Mouse (Mus musculus) CH12.LX (cell line): ENCODE measurements at regions not wholly inside any gene's neighbourhood (a gene's known extent, or its start where the extent isn't known, plus 50 kb on each side); places are given as distances from the start of the nearest gene placed in this dataset.

Source experiments
- DNase-seq: peaks from one replicate; pipeline ENCODE4 v3.0.0-alpha.2; 2013; ENCODE audit errors: extremely low read depth
- H3K27ac ChIP-seq: 2 replicates; pipeline ENCODE4 v1.5.1; 2012; ENCODE audit warnings: low read depth, mild to moderate bottlenecking, control low read depth, moderate library complexity; ENCODE audit not compliant: insufficient read depth
- H3K27me3 ChIP-seq: replicated peaks from 2 replicates; pipeline ENCODE3; 2012; ENCODE audit warnings: inconsistent platforms
- H3K36me3 ChIP-seq, 2 experiments: replicated peaks in 1 of 2; 2 replicates each; pipeline versions ENCODE3 to v1.6.1; 2012; ENCODE audit warnings: inconsistent platforms in 1 of 2, low read length in 1 of 2, mild to moderate bottlenecking in 1 of 2, mixed read lengths in 1 of 2, moderate library complexity in 1 of 2; ENCODE audit not compliant: control insufficient read depth in 1 of 2, insufficient read depth in 1 of 2
- H3K4me1 ChIP-seq, 2 experiments: 2 replicates each; pipeline ENCODE4 v1.6.1; 2012; ENCODE audit warnings: inconsistent platforms in 1 of 2, moderate library complexity in 1 of 2; ENCODE audit not compliant: insufficient read depth in 2 of 2, control insufficient read depth in 1 of 2
- H3K4me2 ChIP-seq: 2 replicates; pipeline ENCODE4 v1.6.1; 2012; ENCODE audit warnings: low read depth, mild to moderate bottlenecking, control low read depth; ENCODE audit not compliant: poor library complexity, insufficient read depth, severe bottlenecking
- H3K4me3 ChIP-seq, 3 experiments: fragments of 150-350 bp in 1 of 3; sonication (generic) in 1 of 3; replicated peaks in 1 of 3; 2 replicates each; pipeline versions ENCODE3 to v1.5.1; 2011 to 2012; ENCODE audit warnings: low read depth in 2 of 3, low read length in 2 of 3, mild to moderate bottlenecking in 2 of 3, moderate library complexity in 2 of 3, control low read depth in 1 of 3, improper control_type of control experiment in 1 of 3, inconsistent platforms in 1 of 3, mixed read lengths in 1 of 3; ENCODE audit not compliant: poor library complexity in 1 of 3
- H3K79me2 ChIP-seq: replicated peaks from 2 replicates; pipeline ENCODE4 v1.6.1; 2012; ENCODE audit warnings: mild to moderate bottlenecking, moderate library complexity; ENCODE audit not compliant: control insufficient read depth, poor library complexity, insufficient read depth, severe bottlenecking; ENCODE audit errors: extremely low read depth
- H3K9ac ChIP-seq: 2 replicates; pipeline ENCODE4 v1.6.1; 2012; ENCODE audit warnings: low read depth, mild to moderate bottlenecking, control low read depth, moderate library complexity; ENCODE audit not compliant: insufficient read depth
- H3K9me3 ChIP-seq: replicated peaks from 2 replicates; pipeline ENCODE3; 2012; ENCODE audit warnings: low read length, inconsistent platforms, mixed read lengths
- BHLHE40 ChIP-seq: IDR thresholded peaks from 2 replicates; pipeline ENCODE4 v1.6.1; 2011; ENCODE audit warnings: mild to moderate bottlenecking, low read depth, low read length, improper control_type of control experiment
- CHD2 ChIP-seq: IDR thresholded peaks from 2 replicates; pipeline ENCODE4 v1.6.1; 2011; ENCODE audit warnings: low read length, improper control_type of control experiment
- CTCF ChIP-seq, 2 experiments: IDR thresholded peaks in 1 of 2; conservative IDR thresholded peaks in 1 of 2; 2 replicates each; pipeline ENCODE4 v1.5.1; 2011 to 2012; ENCODE audit warnings: low read depth in 2 of 2, low read length in 2 of 2, improper control_type of control experiment in 1 of 2, inconsistent platforms in 1 of 2, mild to moderate bottlenecking in 1 of 2, moderate library complexity in 1 of 2
- ETS1 ChIP-seq: conservative IDR thresholded peaks from 2 replicates; pipeline ENCODE4 v1.6.1; 2012; ENCODE audit warnings: low read depth, mild to moderate bottlenecking, inconsistent platforms, low read length, improper control_type of control experiment, moderate library complexity
- GABPA ChIP-seq: IDR thresholded peaks from 2 replicates; pipeline ENCODE4 v1.6.1; 2012; ENCODE audit warnings: low read depth, low read length, improper control_type of control experiment, inconsistent platforms; ENCODE audit not compliant: insufficient replicate concordance
- HCFC1 ChIP-seq: IDR thresholded peaks from 2 replicates; pipeline ENCODE4 v1.6.1; 2012; ENCODE audit warnings: low read depth, mild to moderate bottlenecking, inconsistent platforms, low read length, improper control_type of control experiment
- JUND ChIP-seq: conservative IDR thresholded peaks from 2 replicates; pipeline ENCODE4 v1.6.1; 2011; ENCODE audit warnings: low read depth, low read length, improper control_type of control experiment
- KAT2A ChIP-seq: IDR thresholded peaks from 2 replicates; pipeline ENCODE4 v1.6.1; 2012; ENCODE audit warnings: low read length, improper control_type of control experiment, inconsistent platforms; ENCODE audit not compliant: insufficient replicate concordance
- MAFK ChIP-seq: IDR thresholded peaks from 2 replicates; pipeline ENCODE4 v1.6.1; 2011; ENCODE audit warnings: low read length, improper control_type of control experiment; ENCODE audit not compliant: insufficient replicate concordance
- MAX ChIP-seq: IDR thresholded peaks from 2 replicates; pipeline ENCODE4 v1.6.1; 2011; ENCODE audit warnings: low read length, improper control_type of control experiment
- MXI1 ChIP-seq: IDR thresholded peaks from 2 replicates; pipeline ENCODE4 v1.6.1; 2011; ENCODE audit warnings: mild to moderate bottlenecking, low read depth, low read length, improper control_type of control experiment
- NRF1 ChIP-seq: IDR thresholded peaks from 2 replicates; pipeline ENCODE4 v1.6.1; 2014; ENCODE audit warnings: low read depth, mild to moderate bottlenecking, inconsistent platforms, low read length, improper control_type of control experiment, moderate library complexity
- PAX5 ChIP-seq: IDR thresholded peaks from 2 replicates; pipeline ENCODE4 v1.6.1; 2012; ENCODE audit warnings: low read length, inconsistent platforms, mixed read lengths
- POLR2A ChIP-seq: IDR thresholded peaks from 2 replicates; pipeline ENCODE4 v1.6.1; 2011; ENCODE audit warnings: low read depth, mild to moderate bottlenecking, improper control_type of control experiment, low read length
- POLR2AphosphoS2 ChIP-seq: IDR thresholded peaks from 2 replicates; pipeline ENCODE4 v1.6.1; 2011; ENCODE audit warnings: low read depth, low read length, improper control_type of control experiment
- RAD21 ChIP-seq: IDR thresholded peaks from 2 replicates; pipeline ENCODE4 v1.6.1; 2011; ENCODE audit warnings: low read depth, mild to moderate bottlenecking, low read length, improper control_type of control experiment, moderate library complexity
- RCOR1 ChIP-seq: conservative IDR thresholded peaks from 2 replicates; pipeline ENCODE4 v1.6.1; 2012; ENCODE audit warnings: low read depth, mild to moderate bottlenecking, inconsistent platforms, low read length, improper control_type of control experiment
- SIN3A ChIP-seq: IDR thresholded peaks from 2 replicates; pipeline ENCODE4 v1.6.1; 2012; ENCODE audit warnings: low read length, improper control_type of control experiment, inconsistent platforms
- SMC3 ChIP-seq: IDR thresholded peaks from 2 replicates; pipeline ENCODE4 v1.6.1; 2011; ENCODE audit warnings: low read depth, low read length, improper control_type of control experiment
- TBP ChIP-seq: conservative IDR thresholded peaks from 2 replicates; pipeline ENCODE4 v1.6.1; 2011; ENCODE audit warnings: low read depth, low read length, improper control_type of control experiment
- USF1 ChIP-seq: IDR thresholded peaks from 2 replicates; pipeline ENCODE4 v1.6.1; 2014; ENCODE audit warnings: low read depth, mild to moderate bottlenecking, inconsistent platforms, low read length, improper control_type of control experiment
- ZC3H11A ChIP-seq: IDR thresholded peaks from 2 replicates; pipeline ENCODE4 v1.6.1; 2012; ENCODE audit warnings: low read depth, mild to moderate bottlenecking, inconsistent platforms, low read length, improper control_type of control experiment
- ZNF384 ChIP-seq: IDR thresholded peaks from 2 replicates; pipeline ENCODE4 v1.6.1; 2012; ENCODE audit warnings: low read depth, low read length, improper control_type of control experiment, inconsistent platforms
- dilution Hi-C: fragments of 300-500 bp; cut with MboI; formaldehyde crosslinking; loops from 2 replicates; pipeline ENCODE4 v1.14.3; 2020; ENCODE audit warnings: low sequenced_read_pairs; ENCODE audit not compliant: extremely low pct_unique_long_range_greater_than_20kb, extremely low pct_ligation_motif_present
- in situ Hi-C: fragments of 300-500 bp; cut with MboI; formaldehyde crosslinking; loops from 3 replicates; pipeline ENCODE4 v1.14.3; 2019; ENCODE audit warnings: low sequenced_read_pairs, low pct_ligation_motif_present, low pct_unique_long_range_greater_than_20kb, mixed read lengths

DNA sequence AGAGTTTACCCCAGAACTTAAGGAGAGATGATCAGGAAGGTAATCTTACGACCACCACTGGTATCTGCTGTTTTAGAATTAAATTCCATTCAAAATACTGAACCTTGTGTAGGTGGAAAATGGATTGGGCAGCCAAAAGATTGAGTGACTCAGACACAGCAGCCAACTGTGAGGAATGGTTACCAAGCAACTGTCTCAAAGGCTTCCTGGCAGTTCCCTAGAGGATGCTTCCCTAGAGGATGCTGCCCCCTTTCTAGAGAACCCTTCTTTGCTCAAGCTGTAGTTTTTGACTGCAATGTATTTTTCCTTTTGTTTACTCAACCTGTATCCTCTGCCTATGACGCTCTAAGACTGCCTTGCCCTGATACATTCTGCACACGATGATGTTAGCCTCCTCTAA is 463.7 kb upstream of the Depdc1a start:
- H3K36me3 ChIP-seq, result no peaks in the 10 kb centered on the region
- no peaks in the 10 kb centered on the region for H3K79me2 ChIP-seq
- H3K4me3 ChIP-seq, result no peak overlapping the region
- in situ Hi-C loops (no loop called here), dilution Hi-C loops (no loop called here)
- no peaks in the 10 kb centered on the region for H3K27me3 ChIP-seq
- H3K9ac ChIP-seq, result no peak overlapping the region
- H3K27ac ChIP-seq, result no peak overlapping the region
- H3K4me2 ChIP-seq, result no peak overlapping the region
- peaks cover 2% of the 10 kb centered on the region for H3K9me3 ChIP-seq
- H3K4me1 ChIP-seq, result peaks cover 0 to 3% of the 10 kb centered on the region in 2 experiments; a peak in 1 of 4 replicates
- no peak for DNase-seq
- TF ChIP-seq CTCF (conservative IDR thresholded peaks at IDR 0.05 in 1 of 2, IDR thresholded peaks at IDR 0.05 in 1 of 2; ENCODE audit: low read depth in 2 of 2, low read length in 2 of 2), result no peak
- TF ChIP-seq RCOR1, result no peak
- no peak for TF ChIP-seq MAFK
- no peak for TF ChIP-seq PAX5
- TF ChIP-seq ZC3H11A, result no peak
- TF ChIP-seq RAD21, result no peak
- no peak for TF ChIP-seq POLR2AphosphoS2
- no peak for TF ChIP-seq POLR2A
- TF ChIP-seq SIN3A, result no peak
- TF ChIP-seq JUND, result no peak
- no peak for TF ChIP-seq SMC3
- no peak for TF ChIP-seq HCFC1
- TF ChIP-seq CHD2, result no peak
- no peak for TF ChIP-seq MXI1
- no peak for TF ChIP-seq TBP
- no peak for TF ChIP-seq GABPA
- no peak for TF ChIP-seq ZNF384
- TF ChIP-seq USF1, result no peak
- TF ChIP-seq KAT2A, result no peak
- TF ChIP-seq ETS1, result no peak

DNA sequence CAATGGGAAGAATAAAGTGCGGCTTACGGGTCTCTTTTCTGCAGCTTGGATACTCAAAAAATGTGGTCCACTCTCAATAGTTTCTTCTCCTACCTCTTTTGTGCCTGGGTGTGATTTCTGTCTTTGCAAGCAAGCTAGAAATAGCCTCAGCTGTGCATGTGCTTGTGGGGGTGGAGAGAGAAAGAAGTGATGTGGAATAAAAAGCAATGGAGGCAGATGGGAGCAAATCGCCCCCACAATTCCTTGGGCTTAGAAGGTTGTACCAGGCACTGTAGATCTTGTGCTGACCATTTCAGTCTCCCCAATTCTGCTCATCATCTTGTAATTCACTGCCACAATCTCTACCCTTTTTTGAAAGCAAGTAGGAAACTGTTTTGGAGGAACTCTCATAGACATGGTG is 464.6 kb upstream of the Depdc1a start:
- Histone ChIP-seq H3K4me3 (no peak overlapping the region), H3K9me3 (peaks cover 2% of the 10 kb centered on the region), H3K4me1 (peaks cover 0 to 3% of the 10 kb centered on the region in 2 experiments; a peak in 1 of 4 replicates), H3K36me3 (no peaks in the 10 kb centered on the region), H3K79me2 (no peaks in the 10 kb centered on the region), H3K27ac (no peak overlapping the region), H3K9ac (no peak overlapping the region), H3K27me3 (no peaks in the 10 kb centered on the region), H3K4me2 (no peak overlapping the region)
- in situ Hi-C loops, result no loop called here
- DNase-seq, result no peak
- dilution Hi-C loops, result no loop called here
- TF ChIP-seq HCFC1 (no peak), NRF1 (no peak), ZNF384 (no peak), BHLHE40 (no peak), POLR2A (no peak), MAX (no peak)
